Mouse (Mus musculus) fibroblast of lung, adult 2 months (primary cell): ENCODE measurements at regions not wholly inside any gene's neighbourhood (a gene's known extent, or its start where the extent isn't known, plus 50 kb on each side); places are given as distances from the start of the nearest gene placed in this dataset.
"Not testable (repeated sequence)": the region's sequence is repeated elsewhere in the genome, so short reads cannot be mapped to it uniquely, and the experiment has no call there.

ENCODE experiments used
- DNase-seq: peaks from one replicate; pipeline ENCODE4 v3.0.0-alpha.2; 2011; ENCODE audit warnings: low read depth

DNA sequence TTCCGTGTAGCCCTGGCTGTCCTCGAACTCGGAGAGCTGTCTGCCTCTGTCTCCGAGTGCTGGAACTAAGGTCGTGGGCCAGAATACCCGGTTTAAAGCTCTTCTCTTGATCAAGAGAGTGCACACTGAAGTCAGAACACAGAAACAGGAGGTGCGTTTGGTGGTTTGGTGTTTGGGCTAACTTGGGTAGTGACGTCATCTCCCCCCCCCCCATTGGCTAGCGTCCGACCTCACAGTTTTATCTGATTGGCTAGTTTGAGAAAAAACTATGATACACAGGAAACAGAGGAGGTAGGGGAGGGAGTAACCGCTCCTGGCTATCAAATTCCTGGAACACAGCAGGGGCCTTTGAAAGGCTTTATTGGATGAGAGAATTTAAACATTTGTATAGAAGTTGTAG, 60.2 kb upstream of the Pim1 start:
- DNase-seq, result no peak

DNA sequence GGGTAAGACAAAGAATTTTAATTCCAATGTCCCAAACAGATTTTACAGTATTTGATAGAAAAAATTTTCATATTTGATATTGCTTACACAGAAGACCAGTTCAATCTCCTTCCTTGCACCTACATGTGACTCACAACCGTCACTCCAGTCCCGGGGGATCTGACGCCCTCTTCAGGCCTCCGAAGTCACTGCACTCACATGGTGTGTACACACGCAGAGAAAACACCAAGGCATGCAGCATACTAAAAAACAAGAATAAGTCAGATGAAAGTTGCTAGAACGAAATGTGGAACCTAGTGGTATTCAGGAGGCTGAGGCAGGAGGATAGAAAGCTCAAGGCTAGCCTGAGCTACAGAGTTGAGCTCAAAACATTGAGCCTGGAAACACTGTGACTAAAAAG, 59.7 kb upstream of the Pim1 start:
- DNase-seq, result no peak

DNA sequence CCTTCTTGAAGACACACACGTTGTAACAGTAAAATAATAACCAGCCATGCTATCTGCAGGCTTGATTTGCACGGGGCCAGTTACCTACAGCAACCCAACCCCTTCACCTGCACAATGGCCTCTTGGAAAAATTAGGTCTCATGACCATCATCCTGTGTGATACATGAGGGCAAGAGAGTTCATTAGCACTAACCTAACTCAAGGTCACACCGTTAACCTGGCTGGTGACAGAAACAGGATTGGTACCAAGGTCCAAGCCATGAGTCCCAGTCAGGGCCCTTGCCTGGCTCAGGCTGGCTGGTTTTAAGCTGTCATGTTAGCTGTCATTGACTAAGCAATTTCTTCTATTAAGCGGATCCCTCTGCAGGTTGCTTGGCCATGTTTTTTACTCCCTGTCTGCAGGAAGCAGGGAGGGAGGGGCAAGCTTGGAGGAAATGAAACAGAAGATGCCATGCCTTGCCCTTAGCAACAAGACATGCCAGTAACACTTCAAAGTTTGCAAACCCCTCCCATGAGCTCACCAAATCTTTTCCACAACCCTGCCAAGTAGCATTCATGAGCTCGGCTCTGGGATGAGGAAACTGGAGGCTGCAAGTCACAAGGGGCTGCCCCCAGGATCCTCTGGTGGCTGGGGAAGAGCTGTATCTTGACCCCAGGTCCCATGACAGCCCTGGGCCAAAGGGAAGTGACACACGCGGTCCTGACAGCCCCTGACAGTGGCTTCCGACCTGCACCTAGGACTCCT, 58.8 kb upstream of the Pim1 start:
- DNase-seq, result no peak

DNA sequence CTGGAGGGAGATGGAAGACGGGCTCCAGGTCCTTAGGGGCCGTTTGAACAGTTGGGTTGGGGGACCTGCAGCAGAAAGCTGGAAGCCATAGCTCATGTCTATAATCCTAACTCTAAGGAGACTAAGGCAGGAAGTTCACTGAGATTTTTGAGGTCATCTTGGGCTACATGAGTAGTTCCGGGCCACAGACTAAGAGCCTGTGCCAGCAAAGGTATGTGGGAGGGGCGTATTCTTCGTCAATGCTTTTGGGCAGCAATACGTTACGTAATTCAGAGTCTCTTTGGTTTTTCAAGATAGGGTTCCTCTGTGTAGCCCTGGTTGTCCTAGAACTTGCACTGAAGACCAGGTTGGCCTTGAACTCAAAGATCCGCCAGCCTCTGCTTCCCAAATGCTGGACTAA, 57.9 kb upstream of the Pim1 start:
- DNase-seq, result no peak

DNA sequence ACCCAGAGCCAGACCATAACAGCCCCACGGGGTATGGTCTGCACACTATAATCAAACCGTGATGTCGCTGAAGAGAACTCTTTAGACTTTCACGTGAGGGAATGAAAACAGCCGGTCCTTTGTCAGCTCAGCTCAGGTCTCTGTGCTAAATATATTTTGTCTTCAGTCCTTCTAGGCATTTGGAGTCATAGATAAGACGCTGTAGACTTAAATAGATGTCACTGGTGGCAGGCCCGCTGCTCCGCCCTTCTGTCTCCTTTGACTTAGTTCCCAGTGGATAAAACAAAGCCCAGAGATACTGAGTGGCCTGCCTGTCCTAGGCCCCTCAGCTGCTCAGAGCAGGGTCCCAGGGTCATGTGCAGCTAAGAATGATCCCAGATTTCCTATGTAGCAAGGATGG, 57.2 kb upstream of the Pim1 start:
- DNase-seq, result no peak

DNA sequence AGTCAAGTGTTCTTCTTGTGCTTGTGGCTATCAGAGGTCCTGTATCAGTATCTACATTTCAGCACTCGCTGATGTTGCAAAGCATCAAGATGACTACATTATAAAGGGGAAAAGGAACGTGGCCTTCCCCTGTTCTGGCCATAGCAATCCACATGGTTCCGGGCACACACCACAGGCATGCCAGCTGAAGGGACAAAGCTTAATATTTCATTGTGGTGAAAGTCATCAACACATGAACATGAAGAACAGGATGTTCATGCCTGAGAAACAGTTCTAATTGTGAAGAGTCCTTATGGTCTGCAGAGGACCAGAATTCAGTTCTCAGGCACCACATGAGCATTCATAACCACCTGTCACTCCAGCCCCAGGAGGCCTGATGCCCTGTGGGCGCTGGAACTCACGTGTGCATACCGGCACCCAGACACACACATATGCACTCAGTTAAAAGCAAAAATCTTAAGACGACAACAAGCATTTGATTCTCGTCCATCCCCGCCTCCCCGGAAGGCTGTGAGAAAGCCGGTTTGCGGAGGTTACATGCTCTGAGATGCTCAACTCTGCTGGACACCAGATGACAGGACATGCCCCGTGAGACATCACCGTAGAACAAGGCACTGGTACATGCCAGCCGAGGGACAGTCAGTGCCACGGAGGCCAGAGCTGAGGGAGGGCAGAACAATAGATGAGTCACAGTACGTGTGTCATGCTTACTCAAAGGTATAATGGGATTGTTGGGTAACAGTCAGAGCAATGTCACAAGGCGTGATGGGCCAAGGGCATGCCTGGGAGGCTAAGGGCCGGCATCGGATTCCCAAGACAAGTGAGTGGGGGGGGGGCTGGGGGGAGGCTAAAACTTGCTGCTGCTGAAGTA, 56.2 kb upstream of the Pim1 start:
- no peak for DNase-seq

DNA sequence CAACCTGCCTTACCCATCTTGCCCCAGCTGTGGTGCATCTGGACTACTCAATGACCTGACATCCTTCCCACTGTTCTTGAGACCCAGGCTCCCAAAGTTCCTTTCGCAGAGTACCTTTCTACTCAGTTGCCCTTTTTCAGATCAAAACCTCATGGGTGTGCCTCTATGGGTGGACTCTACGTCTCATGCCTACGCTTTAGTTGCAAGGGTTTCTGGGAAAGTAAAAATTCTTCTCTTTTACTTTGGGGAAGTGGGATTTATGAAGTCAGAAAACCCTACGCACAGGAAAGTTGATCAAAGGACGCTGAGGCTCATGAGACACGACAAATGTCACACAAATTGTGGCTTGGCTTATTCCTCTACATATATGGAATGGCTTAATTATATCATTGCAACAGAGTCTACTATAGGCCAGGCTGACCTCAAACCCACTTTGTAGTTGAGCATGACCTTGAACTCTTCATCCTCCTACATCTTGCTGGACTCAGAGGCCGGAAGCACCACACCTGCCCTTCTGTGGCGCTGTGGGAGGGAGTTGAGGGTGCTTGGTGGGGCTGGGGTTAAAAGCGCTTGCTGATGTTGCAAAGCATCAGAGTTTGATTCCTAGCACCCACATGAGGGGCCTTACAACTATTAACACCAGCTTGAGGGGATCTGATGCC, 55.1 kb upstream of the Pim1 start:
- DNase-seq, result no peak

DNA sequence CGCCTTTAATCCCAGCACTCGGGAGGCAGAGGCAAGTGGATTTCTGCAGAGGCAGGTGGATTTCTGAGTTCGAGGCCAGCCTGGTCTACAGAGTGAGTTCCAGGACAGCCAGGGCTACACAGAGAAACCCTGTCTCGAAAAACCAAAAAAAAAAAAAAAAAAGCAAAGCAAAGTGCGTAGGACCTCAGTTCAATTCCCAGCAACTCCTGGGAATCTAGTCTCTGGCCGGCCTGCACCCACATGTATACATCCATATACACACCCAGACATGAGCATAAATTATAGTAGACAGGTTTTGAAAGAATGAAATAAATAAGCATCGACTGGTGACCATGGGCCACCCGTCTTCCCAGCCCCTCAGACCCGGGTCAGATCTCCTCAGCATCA, 54.1 kb upstream of the Pim1 start:
- not testable (repeated sequence) for DNase-seq

DNA sequence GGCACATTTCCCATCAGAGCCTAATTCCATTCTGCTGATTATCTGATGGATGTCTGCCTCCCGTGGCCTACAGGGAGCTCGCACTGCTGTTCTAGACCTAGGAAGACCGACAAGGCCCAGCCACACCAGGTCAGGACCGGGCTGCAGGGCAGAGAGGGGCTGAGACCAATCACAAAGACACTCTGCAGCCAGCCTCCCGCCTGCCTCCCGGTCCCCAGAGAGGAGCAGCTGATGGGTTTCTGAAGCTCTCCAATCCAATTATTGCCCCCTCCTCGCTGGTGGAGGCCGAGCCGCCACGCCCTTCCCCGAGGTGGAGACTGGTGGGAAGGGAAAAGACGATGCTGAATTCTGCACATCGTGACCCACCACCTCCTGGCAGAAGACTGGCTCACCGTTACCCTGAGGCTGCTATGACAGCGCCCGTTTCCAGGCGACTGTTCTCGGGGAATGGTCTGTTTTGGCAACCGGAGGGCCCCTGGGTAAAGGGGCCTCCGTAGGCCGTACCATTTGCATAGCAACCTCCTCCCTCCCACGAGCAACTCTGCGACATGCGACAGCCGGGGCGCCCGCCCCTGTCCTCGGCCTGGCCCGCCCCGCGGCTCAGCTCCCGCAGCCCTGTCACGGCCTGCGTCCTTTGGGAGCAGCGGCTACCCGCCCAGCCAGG, 53.5 kb upstream of the Pim1 start:
- DNase-seq, result no peak

DNA sequence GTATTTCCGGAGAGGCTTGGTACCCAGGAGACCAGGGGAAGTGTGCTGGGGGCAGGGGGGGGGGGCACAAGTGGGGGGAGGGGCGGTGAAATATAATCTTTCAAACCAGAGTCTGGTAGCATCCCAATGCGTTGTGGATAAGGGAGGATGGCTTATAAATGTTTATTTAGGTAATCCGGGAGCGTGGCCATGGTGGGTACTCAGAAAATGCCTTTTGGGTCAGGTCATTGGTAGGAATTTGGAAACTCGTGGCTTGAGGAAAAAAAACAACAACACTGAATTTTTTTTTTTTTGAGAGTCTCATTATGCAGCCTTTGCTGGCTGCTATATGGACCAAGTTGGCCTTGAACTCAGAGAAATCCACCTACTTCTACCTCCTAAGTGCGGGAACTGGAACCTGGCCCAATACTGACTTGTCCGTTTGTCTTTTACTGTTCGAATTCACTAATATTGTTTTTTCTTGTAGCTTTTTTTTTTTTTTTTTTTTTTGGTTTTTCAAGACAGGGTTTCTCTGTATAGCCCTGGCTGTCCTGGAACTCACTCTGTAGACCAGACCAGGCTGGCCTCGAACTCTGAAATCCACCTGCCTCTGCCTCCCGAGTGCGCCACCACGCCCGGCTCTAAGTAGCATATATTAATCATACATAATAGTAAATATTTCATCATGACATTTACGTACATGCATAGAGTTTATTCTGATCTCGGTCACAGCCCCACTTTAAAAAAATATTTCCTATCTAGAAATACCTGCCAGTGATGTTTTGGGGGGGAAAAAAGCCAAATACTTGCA, 52.8 kb upstream of the Pim1 start:
- DNase-seq, result no peak

DNA sequence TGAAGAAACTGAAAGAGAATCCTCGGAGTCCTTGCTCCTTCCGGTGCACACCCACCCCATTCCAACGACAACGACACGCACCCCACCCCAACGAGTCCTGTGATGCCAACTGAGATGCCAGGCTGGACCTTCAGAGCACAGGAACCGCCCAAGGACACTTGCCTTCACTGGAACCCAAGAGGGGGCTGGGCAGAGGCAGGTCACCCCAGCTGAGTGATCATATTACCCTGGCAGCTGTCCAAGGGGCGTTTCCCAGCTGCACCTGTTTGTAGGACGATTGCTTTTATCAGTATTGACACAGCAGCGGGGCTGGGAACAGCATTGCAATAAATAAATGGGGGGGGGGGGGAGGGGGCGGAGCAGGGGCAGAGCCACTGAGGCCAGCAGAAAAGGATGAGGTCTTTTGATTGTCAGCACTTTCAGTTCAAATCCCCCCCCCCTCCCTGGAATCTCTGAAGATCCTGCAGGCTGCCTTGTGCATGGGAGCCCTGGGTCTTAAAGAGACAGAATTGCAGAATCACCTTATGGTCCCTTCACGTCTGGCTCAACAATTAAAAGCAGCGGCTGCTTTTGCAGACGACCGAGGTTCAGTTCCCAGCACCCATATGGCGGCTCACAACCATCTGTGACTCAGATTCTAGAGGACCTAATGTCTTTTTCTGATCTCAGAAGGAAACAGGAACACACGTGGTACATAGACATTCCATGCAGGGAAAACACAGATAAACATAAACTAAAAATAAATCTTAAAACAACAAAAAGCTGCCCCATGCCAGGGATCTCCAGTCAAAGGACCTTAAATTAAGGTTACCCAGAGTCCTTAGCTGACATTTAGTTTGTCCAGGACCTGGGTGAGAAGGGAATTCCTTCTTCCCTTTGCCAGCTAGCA, 52.0 kb upstream of the Pim1 start:
- DNase-seq, result no peak

DNA sequence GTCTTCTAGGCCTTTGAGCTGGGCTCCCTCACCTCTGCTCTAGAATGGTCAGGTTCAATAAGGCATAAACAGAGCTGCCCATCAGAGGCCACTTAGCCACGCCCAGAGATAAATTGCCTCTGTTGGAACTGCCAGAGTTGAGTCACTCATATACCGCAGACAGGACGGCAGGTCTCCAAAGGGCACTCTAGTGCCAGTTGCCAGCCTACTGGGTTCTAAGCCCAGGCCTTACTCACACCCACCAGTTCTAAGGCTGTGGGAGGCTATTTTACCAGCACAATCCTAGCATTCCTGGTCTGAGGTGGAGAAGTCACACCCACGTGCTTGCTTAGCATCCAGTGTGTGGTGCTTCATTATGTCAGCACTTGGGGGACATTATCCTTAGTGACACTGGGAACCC, 50.6 kb upstream of the Pim1 start:
- peak; percentile 87 for DNase-seq

DNA sequence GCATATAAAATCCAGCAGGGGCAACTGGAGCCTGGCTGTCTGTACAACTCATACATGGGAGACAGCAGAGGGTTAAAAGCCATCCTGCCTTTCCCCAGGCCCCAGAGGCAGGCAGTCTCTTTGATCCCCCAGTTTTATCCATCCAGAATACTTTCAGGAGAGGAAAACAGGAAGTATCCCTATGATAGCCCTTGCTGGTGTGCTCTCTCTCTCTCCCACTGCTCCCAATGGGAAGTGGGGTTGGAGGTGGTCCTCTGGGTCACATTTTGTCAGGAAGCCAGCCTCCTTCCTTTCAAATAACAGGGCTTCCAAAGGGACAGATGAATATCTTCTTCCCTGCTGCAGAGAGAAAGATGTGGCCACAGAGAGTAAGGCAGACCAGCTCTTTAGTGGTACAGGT, 50.1 kb upstream of the Pim1 start:
- no peak for DNase-seq
